Mouse (Mus musculus): ENCODE data around the gene Micu1. TPM values are rescaled to one million over a fixed set of nuclear protein-coding genes. Genes with fewer than 3 reads are reported as not detected.
A peak's percentile ranks its signal among the peaks of the same experiment; 100 is the strongest.

Micu1 gene
- polyA plus RNA-seq, 1 experiment from 2014 or later: 52.7 TPM

GRCm38 (mm10) chr10:59820886-59821285 lies 118.6 kb downstream of the Micu1 start:
- no peaks in the 10 kb centered on the region for H3K9me3 ChIP-seq
- H3K4me3 ChIP-seq: no peak overlapping the region
- no peak for DNase-seq (ENCODE audit: low spot score)
- 95% methylated on average over 5 of the region's 5 CpGs for WGBS
- H3K36me3 ChIP-seq (replicated peaks): no peaks in the 10 kb centered on the region
- H3K4me1 ChIP-seq: peaks cover 13% of the 10 kb centered on the region
- H3K27ac ChIP-seq (replicated peaks): no peak overlapping the region
- H3K27me3 ChIP-seq (replicated peaks; ENCODE audit: low read depth, poor library complexity, severe bottlenecking): no peaks in the 10 kb centered on the region

GRCm38 (mm10) chr10:59821334-59822066 lies 119.2 kb downstream of the Micu1 start:
- no peaks in the 10 kb centered on the region for H3K36me3 ChIP-seq (replicated peaks)
- H3K27ac ChIP-seq (replicated peaks): no peak overlapping the region
- no peaks in the 10 kb centered on the region for H3K27me3 ChIP-seq (replicated peaks; ENCODE audit: low read depth, poor library complexity, severe bottlenecking)
- WGBS: 91% methylated on average over 7 of the region's 7 CpGs
- peaks cover 13% of the 10 kb centered on the region for H3K4me1 ChIP-seq
- no peaks in the 10 kb centered on the region for H3K9me3 ChIP-seq
- no peak for DNase-seq (ENCODE audit: low spot score)
- no peak overlapping the region for H3K4me3 ChIP-seq

GRCm38 (mm10) chr10:59822857-59823256 lies 120.6 kb downstream of the Micu1 start:
- H3K9me3 ChIP-seq: peaks cover 4% of the 10 kb centered on the region; the same call in 1 of the 2 replicates
- H3K36me3 ChIP-seq (replicated peaks): peaks cover 10% of the 10 kb centered on the region
- no peaks in the 10 kb centered on the region for H3K27me3 ChIP-seq (replicated peaks; ENCODE audit: low read depth, poor library complexity, severe bottlenecking)
- H3K4me3 ChIP-seq: no peak overlapping the region
- DNase-seq (ENCODE audit: low spot score): peak; percentile 16
- 76% methylated on average over 10 of the region's 10 CpGs for WGBS
- H3K27ac ChIP-seq (replicated peaks): peak overlapping the region; percentile 44; the same call in 1 of the 2 replicates
- peaks cover 13% of the 10 kb centered on the region for H3K4me1 ChIP-seq

DNA sequence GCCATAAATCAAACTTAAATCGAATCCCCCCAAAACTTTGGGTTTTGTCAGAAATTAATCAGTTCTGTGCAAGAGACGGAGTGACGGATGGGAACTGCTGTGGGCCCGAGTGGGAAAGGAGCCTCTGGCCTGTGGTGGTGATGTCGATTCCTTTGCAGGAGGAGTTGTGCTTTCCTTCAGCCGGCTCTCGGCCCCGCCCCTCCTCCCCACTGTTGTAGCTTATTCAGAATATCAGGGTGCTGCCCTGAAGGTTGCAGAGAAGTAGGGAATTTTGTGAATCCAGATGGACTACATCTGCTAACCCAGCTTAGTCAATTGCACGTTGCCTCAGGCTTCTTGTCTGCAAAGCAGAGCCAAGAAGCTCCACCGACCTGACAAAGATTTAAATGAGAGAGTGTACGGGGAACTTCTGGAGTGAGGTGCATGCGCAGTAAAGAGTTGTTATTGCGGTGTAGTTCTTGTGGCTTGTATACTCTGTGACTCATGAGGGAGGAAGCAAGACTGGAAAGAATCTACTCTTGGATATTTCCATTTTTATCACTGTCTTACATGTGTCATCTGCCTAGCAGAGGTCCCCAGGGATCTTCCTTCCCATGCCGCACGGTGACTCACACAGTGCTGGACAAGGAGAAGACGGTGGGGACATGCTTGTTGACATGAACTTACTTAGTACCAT lies 123.0 kb downstream of the Micu1 start:
- no peak for DNase-seq (ENCODE audit: low spot score)
- Histone ChIP-seq H3K27me3 (replicated peaks; ENCODE audit: low read depth, poor library complexity, severe bottlenecking) (no peaks in the 10 kb centered on the region), H3K9me3 (peaks cover 8% of the 10 kb centered on the region; the same call in 1 of the 2 replicates), H3K27ac (replicated peaks) (no peak overlapping the region), H3K4me1 (peaks cover 13% of the 10 kb centered on the region), H3K36me3 (replicated peaks) (peaks cover 33% of the 10 kb centered on the region), H3K4me3 (no peak overlapping the region)
- 83% methylated on average over 16 of the region's 16 CpGs for WGBS

- peaks cover 47% of the 10 kb centered on the region for H3K36me3 ChIP-seq (replicated peaks)
- H3K9me3 ChIP-seq: peaks cover 8% of the 10 kb centered on the region; the same call in 1 of the 2 replicates
- 92% methylated on average over 6 of the region's 6 CpGs for WGBS
- no peaks in the 10 kb centered on the region for H3K4me1 ChIP-seq
- H3K27ac ChIP-seq (replicated peaks): no peak overlapping the region
- DNase-seq (ENCODE audit: low spot score): no peak
- H3K4me3 ChIP-seq: no peak overlapping the region
- no peaks in the 10 kb centered on the region for H3K27me3 ChIP-seq (replicated peaks; ENCODE audit: low read depth, poor library complexity, severe bottlenecking)
These were observed 127.6 kb downstream of the Micu1 start for GRCm38 (mm10) chr10:59829886-59830285.

- Histone ChIP-seq H3K27ac (replicated peaks) (no peak overlapping the region), H3K4me1 (no peaks in the 10 kb centered on the region), H3K36me3 (replicated peaks) (peaks cover 47% of the 10 kb centered on the region), H3K4me3 (no peak overlapping the region), H3K27me3 (replicated peaks; ENCODE audit: low read depth, poor library complexity, severe bottlenecking) (no peaks in the 10 kb centered on the region), H3K9me3 (peaks cover 8% of the 10 kb centered on the region; the same call in 1 of the 2 replicates)
- no peak for DNase-seq (ENCODE audit: low spot score)
- WGBS: 90% methylated on average over 7 of the region's 7 CpGs
These were observed 129.7 kb downstream of the Micu1 start for GRCm38 (mm10) chr10:59831950-59832349.

GRCm38 (mm10) chr10:59835301-59836155 lies 133.3 kb downstream of the Micu1 start:
- H3K4me3 ChIP-seq: no peak overlapping the region
- peaks cover 21% of the 10 kb centered on the region for H3K36me3 ChIP-seq (replicated peaks)
- 91% methylated on average over 14 of the region's 14 CpGs for WGBS
- H3K9me3 ChIP-seq: no peaks in the 10 kb centered on the region
- H3K27ac ChIP-seq (replicated peaks): no peak overlapping the region
- no peaks in the 10 kb centered on the region for H3K27me3 ChIP-seq (replicated peaks; ENCODE audit: low read depth, poor library complexity, severe bottlenecking)
- H3K4me1 ChIP-seq: no peaks in the 10 kb centered on the region
- DNase-seq (ENCODE audit: low spot score): no peak

- Histone ChIP-seq H3K36me3 (replicated peaks) (peaks cover 22% of the 10 kb centered on the region), H3K9me3 (no peaks in the 10 kb centered on the region), H3K4me1 (no peaks in the 10 kb centered on the region), H3K27me3 (replicated peaks; ENCODE audit: low read depth, poor library complexity, severe bottlenecking) (no peaks in the 10 kb centered on the region), H3K4me3 (no peak overlapping the region), H3K27ac (replicated peaks) (no peak overlapping the region)
- DNase-seq (ENCODE audit: low spot score): no peak
- 94% methylated on average over 5 of the region's 5 CpGs for WGBS
These were observed 135.2 kb downstream of the Micu1 start for GRCm38 (mm10) chr10:59837490-59837889.

DNA sequence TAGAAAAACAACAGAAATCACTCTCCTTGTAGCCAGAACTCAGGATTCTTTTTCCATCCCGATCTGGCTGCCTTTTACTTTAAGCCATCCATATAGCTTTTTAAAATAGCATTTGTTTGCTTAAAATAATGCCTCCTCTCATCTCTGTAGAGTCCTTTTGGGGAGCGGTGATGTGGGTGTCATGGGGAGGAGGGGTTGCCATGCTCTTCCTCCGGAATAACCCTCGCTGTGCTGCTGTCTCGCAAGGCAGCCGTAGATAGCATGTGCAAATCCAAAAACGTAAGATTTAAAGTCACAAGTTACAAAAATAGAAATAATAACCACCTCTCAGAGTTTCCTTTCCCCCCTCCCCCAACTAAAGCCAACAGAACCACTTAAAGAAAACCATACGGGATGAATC lies 139.2 kb downstream of the Micu1 start:
- Histone ChIP-seq H3K4me1 (no peaks in the 10 kb centered on the region), H3K36me3 (replicated peaks) (peaks cover 14% of the 10 kb centered on the region), H3K9me3 (no peaks in the 10 kb centered on the region), H3K27me3 (replicated peaks; ENCODE audit: low read depth, poor library complexity, severe bottlenecking) (no peaks in the 10 kb centered on the region), H3K27ac (replicated peaks) (no peak overlapping the region), H3K4me3 (no peak overlapping the region)
- WGBS: 94% methylated on average over 8 of the region's 8 CpGs
- no peak for DNase-seq (ENCODE audit: low spot score)

- no peaks in the 10 kb centered on the region for H3K9me3 ChIP-seq
- no peak overlapping the region for H3K4me3 ChIP-seq
- H3K27ac ChIP-seq (replicated peaks): no peak overlapping the region
- peaks cover 10% of the 10 kb centered on the region for H3K36me3 ChIP-seq (replicated peaks)
- WGBS: 37% methylated on average over 5 of the region's 5 CpGs
- H3K4me1 ChIP-seq: no peaks in the 10 kb centered on the region
- DNase-seq (ENCODE audit: low spot score): no peak
- no peaks in the 10 kb centered on the region for H3K27me3 ChIP-seq (replicated peaks; ENCODE audit: low read depth, poor library complexity, severe bottlenecking)
These were observed 140.8 kb downstream of the Micu1 start for GRCm38 (mm10) chr10:59843125-59843524.

DNA sequence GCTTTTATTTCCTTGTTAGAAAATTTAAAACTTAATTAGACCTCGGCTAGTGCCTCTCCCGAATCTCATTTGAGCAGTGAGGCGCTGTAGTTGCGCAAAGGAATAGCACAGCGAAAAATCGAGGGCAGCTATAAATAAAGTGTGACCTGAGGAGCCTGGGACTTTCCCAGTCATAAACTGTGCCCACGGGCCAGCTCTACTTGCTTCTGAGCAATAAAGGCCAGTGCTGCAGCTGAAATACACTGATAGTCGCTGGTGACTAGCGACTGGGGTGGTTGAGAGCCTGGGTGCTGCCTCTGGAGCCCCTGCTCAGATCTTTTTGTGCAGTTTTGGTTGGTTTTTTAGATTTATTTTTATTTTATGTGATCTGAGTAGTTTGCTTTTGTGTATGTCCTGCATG lies 142.4 kb downstream of the Micu1 start:
- 90% methylated on average over 9 of the region's 9 CpGs for WGBS

GRCm38 (mm10) chr10:59846416-59846815 lies 144.1 kb downstream of the Micu1 start:
- DNase-seq (ENCODE audit: low spot score): no peak
- peaks cover 10% of the 10 kb centered on the region; the same call in 1 of the 2 replicates for H3K36me3 ChIP-seq (replicated peaks)
- H3K4me3 ChIP-seq: no peak overlapping the region
- no peaks in the 10 kb centered on the region for H3K27me3 ChIP-seq (replicated peaks; ENCODE audit: low read depth, poor library complexity, severe bottlenecking)
- H3K27ac ChIP-seq (replicated peaks): no peak overlapping the region
- peaks cover 12% of the 10 kb centered on the region for H3K4me1 ChIP-seq
- WGBS: 80% methylated on average over 6 of the region's 6 CpGs
- no peaks in the 10 kb centered on the region for H3K9me3 ChIP-seq

More for the DNA sequence above, 142.4 kb downstream of the Micu1 start:
- H3K27ac ChIP-seq (replicated peaks): no peak overlapping the region
- no peak for DNase-seq (ENCODE audit: low spot score)
- H3K4me3 ChIP-seq: no peak overlapping the region
- H3K27me3 ChIP-seq (replicated peaks; ENCODE audit: low read depth, poor library complexity, severe bottlenecking): no peaks in the 10 kb centered on the region
- no peaks in the 10 kb centered on the region for H3K9me3 ChIP-seq
- peaks cover 12% of the 10 kb centered on the region for H3K4me1 ChIP-seq
- peaks cover 10% of the 10 kb centered on the region for H3K36me3 ChIP-seq (replicated peaks)

Measured in embryonic facial prominence, embryonic 10.5 days (tissue).